Mouse (Mus musculus) cerebellum, adult 2 months (tissue): ENCODE data around the gene Dtl. TPM values are rescaled to one million over a fixed set of nuclear protein-coding genes. Genes with fewer than 3 reads are reported as not detected.

Experiments
- DNase-seq, 2 experiments: peaks; one replicate each; pipeline ENCODE4 v3.0.0; 2021
- H3K27ac ChIP-seq: fragments of 200-500 bp; 2 replicates; pipeline ENCODE4 v1.5.1; 2012; ENCODE audit warnings: low read length, control low read depth, inconsistent platforms; ENCODE audit not compliant: insufficient read depth
- H3K27me3 ChIP-seq: fragments of 200-500 bp; 2 replicates; pipeline ENCODE4 v1.6.1; 2012; ENCODE audit warnings: inconsistent platforms, mild to moderate bottlenecking, low read length, moderate library complexity; ENCODE audit not compliant: control insufficient read depth, insufficient read depth
- H3K4me1 ChIP-seq: fragments of 200-500 bp; 2 replicates; pipeline ENCODE4 v1.6.1; 2011; ENCODE audit warnings: low read length; ENCODE audit not compliant: control insufficient read depth, insufficient read depth
- H3K4me3 ChIP-seq: fragments of 200-500 bp; replicated peaks from 2 replicates; pipeline ENCODE3; 2011; ENCODE audit warnings: mild to moderate bottlenecking, low read depth, low read length, control low read depth; ENCODE audit not compliant: insufficient read depth
- CTCF ChIP-seq: fragments of 200-500 bp; IDR thresholded peaks from 2 replicates; pipeline ENCODE4 v1.5.1; 2011; ENCODE audit warnings: low read depth, mild to moderate bottlenecking, control low read depth, low read length, moderate library complexity, borderline replicate concordance; ENCODE audit not compliant: insufficient read depth
- POLR2A ChIP-seq: fragments of 200-500 bp; IDR thresholded peaks from 2 replicates; pipeline ENCODE4 v1.6.1; 2011; ENCODE audit warnings: low read length, control low read depth, borderline replicate concordance; ENCODE audit not compliant: insufficient read depth
- WGBS: fragments of 180-500 bp; shearing (Covaris S2); methylation state at CpG from one replicate; pipeline ENCODE4 v1.1.7; 2018; 5-methylcytosine and 5-hydroxymethylcytosine counted together
- polyA plus RNA-seq: library from polyadenylated mRNA; depleted of rRNA; stranded (reverse); fragments of >200 nt; gene quantifications from 2 replicates; pipeline ENCODE4 v1.2.3, GENCODE M21; 2012

Gene Dtl
- polyA plus RNA-seq, 1 experiment, result 0.16 TPM

DNA sequence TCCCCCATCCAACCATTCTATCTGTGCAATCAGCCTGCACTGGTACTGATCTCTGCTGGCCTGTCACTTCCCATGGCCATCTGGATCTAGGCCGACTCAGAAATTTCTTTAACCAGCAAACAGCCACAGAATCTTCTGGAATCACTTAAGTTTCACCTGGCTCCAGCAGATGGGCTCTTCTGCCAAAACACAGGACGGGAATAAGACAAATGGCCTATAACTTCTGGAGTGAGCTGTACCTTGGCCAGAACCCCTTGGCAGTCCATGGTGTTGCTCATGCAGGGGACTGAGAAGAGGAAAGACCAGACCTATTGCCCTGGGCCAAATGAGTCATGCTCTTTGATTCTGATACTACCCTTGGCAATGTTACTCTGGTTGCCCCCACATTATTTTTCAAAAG lies 45.9 kb downstream of the Dtl start:
- H3K27me3 ChIP-seq, result no peaks in the 10 kb centered on the region
- peak in 1 of 2 experiments; percentile 16 for DNase-seq
- H3K4me3 ChIP-seq, result no peak overlapping the region
- H3K4me1 ChIP-seq, result no peaks in the 10 kb centered on the region; the same call in 1 of the 2 replicates
- no peak overlapping the region for H3K27ac ChIP-seq
- WGBS, result 41% methylated on average over 2 of the region's 2 CpGs
- TF ChIP-seq CTCF (no peak), POLR2A (no peak)

DNA sequence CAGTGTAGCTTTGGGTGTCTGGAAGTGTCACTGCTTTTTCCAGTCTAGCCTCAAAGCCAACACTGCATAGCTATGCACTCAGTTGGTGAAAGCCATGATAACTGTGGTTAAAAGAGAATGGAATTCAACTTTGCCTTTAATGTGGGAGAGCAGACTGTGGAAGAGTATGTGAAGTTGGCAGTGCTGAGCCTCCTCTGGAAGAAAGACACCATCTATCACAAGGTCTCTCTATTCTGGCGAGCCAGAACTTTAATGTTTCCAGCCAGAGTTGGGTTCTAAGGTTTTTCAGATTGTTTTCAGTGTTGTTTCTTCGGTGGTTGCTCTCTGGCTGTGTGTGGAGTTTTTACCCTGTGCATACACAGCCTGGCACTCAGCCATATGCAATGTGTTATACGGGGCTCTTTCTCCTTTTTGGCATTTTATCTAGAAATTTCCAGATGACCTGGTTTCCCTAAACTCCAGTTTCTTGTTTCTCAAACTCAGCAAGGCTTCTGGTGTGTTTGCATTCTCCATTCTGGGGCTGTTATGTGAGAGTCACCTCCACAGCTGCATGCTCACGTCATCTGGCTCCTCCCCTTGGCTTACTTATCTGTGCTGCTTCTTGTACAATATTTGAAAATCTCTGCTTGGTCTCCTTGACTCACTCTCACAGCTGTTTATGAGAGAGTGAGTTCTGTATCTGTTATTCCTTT lies 47.3 kb downstream of the Dtl start:
- Histone ChIP-seq H3K27me3 (no peaks in the 10 kb centered on the region), H3K4me1 (no peaks in the 10 kb centered on the region; the same call in 1 of the 2 replicates), H3K27ac (no peak overlapping the region), H3K4me3 (no peak overlapping the region)
- peak in 1 of 2 experiments; percentile 4 for DNase-seq
- 23% methylated on average over 4 of the region's 4 CpGs for WGBS
- TF ChIP-seq POLR2A, result no peak
- TF ChIP-seq CTCF, result no peak

DNA sequence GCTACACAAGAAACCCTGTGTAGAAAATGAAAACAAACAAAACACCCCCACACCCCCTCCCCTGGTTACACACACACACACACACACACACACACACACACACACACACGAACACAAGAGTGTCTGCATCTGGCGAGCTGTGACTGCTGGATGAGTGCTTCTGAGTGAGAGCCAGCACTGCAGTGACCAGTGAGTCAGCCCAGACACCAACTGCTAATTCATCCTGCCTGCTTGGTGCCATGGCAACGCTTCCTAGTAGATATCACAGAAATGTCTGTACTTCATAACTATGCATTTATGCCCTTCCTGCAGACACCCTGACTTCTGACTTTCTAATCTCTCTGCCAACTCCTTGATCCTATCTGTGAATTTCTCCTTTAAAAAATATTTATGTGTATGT lies 48.3 kb downstream of the Dtl start:
- DNase-seq, result no peak
- H3K27me3 ChIP-seq, result no peaks in the 10 kb centered on the region
- no peak overlapping the region for H3K27ac ChIP-seq
- TF ChIP-seq POLR2A (no peak), CTCF (no peak)
- no peaks in the 10 kb centered on the region; the same call in 1 of the 2 replicates for H3K4me1 ChIP-seq
- WGBS, result 56% methylated on average over 3 of the region's 3 CpGs
- no peak overlapping the region for H3K4me3 ChIP-seq

DNA sequence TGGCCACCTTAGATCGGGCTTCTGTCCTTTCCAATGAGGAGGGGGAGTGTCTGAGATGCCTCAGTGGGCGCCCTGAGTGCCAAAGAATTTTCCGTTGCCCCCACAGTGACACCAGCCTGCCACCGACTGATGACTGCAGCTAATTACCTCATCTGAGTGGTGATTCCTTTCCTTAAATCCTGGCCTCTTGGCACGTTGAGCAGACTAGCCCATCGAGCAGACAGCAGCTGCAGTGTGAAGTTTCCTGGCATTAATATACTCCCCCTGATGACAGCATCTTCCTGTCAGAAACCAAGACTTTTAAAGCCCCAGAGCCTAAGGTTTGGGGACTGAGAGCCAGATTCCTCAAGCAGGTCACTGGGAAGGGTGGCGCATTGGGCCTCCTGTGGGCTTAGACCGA lies 53.9 kb downstream of the Dtl start:
- DNase-seq, result no peak
- no peak overlapping the region for H3K4me3 ChIP-seq
- no peak overlapping the region for H3K27ac ChIP-seq
- TF ChIP-seq CTCF (no peak), POLR2A (no peak)
- no peaks in the 10 kb centered on the region for H3K4me1 ChIP-seq
- H3K27me3 ChIP-seq, result no peaks in the 10 kb centered on the region
- 27% methylated on average over 8 of the region's 8 CpGs for WGBS

DNA sequence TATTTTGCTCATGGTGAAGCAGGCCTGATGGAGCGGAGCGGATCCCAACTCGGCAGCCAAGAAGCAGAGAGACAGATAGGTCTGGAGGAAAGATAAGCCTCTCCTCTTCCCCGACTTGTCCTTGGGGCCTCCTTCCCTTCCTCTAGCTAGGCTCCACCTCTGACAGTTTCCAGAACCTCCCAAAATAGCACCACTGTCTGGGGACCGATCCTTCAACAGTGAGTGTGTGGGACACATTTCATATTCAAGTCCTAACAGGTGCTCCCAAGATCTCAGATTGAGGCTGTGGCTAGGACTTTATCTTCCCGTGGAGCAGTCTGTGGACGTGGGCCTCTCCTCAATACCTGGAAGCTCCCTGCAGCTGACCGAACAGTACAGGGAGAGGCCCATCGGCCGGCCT lies 54.7 kb downstream of the Dtl start:
- H3K27me3 ChIP-seq, result no peaks in the 10 kb centered on the region
- whole genome bisulfite sequencing, result 83% methylated on average over 10 of the region's 10 CpGs
- no peak overlapping the region for H3K27ac ChIP-seq
- no peak overlapping the region for H3K4me3 ChIP-seq
- no peaks in the 10 kb centered on the region for H3K4me1 ChIP-seq
- no peak for DNase-seq
- TF ChIP-seq POLR2A (no peak), CTCF (no peak)

DNA sequence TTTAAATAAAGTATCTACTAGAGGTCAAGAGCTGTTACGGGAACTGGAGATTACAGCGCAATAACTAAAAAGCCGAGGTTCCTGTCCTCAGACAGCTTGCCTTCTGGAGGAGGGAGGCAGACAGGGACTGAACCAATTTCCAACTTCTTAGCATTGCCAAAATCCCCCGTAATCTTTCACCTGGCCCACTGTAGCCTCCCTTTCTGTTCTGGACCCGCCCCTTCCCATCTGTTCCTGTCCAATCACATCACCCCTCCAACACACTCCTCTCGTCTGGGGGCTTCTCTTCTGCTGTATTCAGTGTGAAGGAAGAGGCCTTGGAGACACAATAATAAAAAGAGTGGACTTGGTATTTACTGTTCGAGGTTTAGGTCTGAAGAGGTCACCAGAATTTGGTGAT lies 55.1 kb downstream of the Dtl start:
- Histone ChIP-seq H3K4me3 (no peak overlapping the region), H3K27ac (no peak overlapping the region), H3K4me1 (no peaks in the 10 kb centered on the region), H3K27me3 (no peaks in the 10 kb centered on the region)
- 78% methylated on average over 7 of the region's 7 CpGs for WGBS
- TF ChIP-seq POLR2A, result no peak
- no peak for TF ChIP-seq CTCF
- no peak for DNase-seq

DNA sequence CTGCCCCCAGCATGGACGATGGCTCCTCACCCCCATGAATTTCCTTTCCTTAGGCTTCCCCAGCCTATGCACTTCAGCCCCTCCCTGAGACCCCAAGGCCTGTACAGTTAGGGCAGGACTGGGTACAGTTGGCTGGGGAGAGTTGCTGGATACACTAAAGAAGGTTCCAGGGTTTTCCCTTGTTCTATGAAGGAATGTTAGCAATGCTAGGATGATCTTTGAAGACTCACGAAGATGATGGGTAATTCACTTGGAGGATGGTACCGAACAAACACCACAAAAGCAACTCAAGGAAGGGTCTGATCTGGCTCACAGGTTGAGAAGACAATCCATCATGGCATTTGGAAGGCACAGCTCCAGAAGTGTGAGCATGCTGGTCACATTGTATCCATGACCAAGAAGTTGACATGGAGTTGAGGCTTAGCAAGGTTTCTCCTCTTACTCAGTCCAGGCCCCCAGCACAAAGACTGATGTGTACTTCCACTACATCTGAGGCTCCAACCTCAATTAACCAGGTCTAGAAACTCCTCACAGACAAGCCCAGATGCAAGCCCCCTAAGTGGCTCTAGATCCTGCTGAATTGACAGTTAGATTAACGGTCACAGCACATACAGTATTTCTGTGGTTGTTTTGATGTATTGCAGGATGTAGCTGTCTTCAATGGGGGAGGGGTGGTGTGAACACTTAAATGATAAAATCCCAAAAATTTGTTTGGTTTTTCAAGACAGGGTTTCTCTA lies 55.8 kb downstream of the Dtl start:
- Histone ChIP-seq H3K27me3 (no peaks in the 10 kb centered on the region), H3K4me1 (no peaks in the 10 kb centered on the region), H3K4me3 (no peak overlapping the region), H3K27ac (no peak overlapping the region)
- DNase-seq, result no peak
- WGBS, result 95% methylated on average over 4 of the region's 4 CpGs
- TF ChIP-seq POLR2A (no peak), CTCF (no peak)

DNA sequence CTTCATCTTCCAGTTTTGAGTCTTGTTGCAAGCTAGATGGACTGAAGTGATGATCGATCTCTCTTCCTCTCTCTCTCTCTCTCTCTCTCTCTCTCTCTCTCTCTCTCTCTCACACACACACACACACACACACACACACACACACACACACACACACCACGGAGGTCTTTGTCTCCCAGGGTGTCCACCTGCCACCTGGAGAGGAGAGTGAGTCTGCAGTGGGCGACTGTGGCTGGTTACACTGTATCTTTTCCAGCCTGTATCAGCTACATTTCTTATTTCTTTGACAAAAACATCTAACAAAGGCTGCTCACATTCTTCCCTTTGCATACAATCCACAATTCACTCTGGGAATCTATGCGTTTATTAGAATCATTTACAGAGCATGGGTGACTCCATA lies 56.4 kb downstream of the Dtl start:
- WGBS, result 93% methylated on average over 4 of the region's 4 CpGs
- Histone ChIP-seq H3K27me3 (no peaks in the 10 kb centered on the region), H3K27ac (no peak overlapping the region), H3K4me1 (no peaks in the 10 kb centered on the region), H3K4me3 (no peak overlapping the region)
- TF ChIP-seq POLR2A (no peak), CTCF (no peak)
- no peak for DNase-seq
